11 mouse cellular contexts compared by ENCODE assay signal in genomic region chr7:144549904-144550566, GRCm38 (mm10). TPM values are rescaled to one million over a fixed set of nuclear protein-coding genes. Genes with fewer than 3 reads are reported as not detected.
A peak's percentile ranks its signal among the peaks of the same experiment; 100 is the strongest.
DNase-seq lines count a peak whose midpoint lies in the region; ATAC-seq and TF ChIP-seq lines count a peak whose summit lies in the region.
"Had no signal": no experiment of that assay in that cellular context is flagged by ENCODE, and none has a peak within 500 bp of the region (broad histone marks: within the 10 kb centered on the region; RNA-seq: fewer than 3 reads in every experiment).

No protein-coding gene starts in this region.

- no peak for TF ChIP-seq POLR2A in CH12.LX (IDR thresholded peaks at IDR 0.05; ENCODE audit: low read depth, low read length)

- TF ChIP-seq EP300 in CH12.LX (IDR thresholded peaks at IDR 0.05; ENCODE audit: low read length) = no peak

- H3K9me3 ChIP-seq in CH12.LX (replicated peaks; ENCODE audit: low read length) = no peaks in the 10 kb centered on the region
- no peaks in the 10 kb centered on the region for H3K9me3 ChIP-seq in liver, embryonic 12.5 days (replicated peaks)
- H3K9me3 ChIP-seq: embryonic facial prominence, embryonic 15.5 days; midbrain, embryonic 13.5 days; neural tube, embryonic 13.5 days had no signal

- WGBS in liver, embryonic 12.5 days (ENCODE audit: insufficient replicate concordance) = 100% methylated on average over 2 of the region's 2 CpGs

- DNase-seq in left cerebral cortex, adult 2 months (ENCODE audit: extremely low spot score in 1 of 2, low spot score in 2 of 2) = no peak
- DNase-seq in left cerebral cortex, postnatal 25 days (ENCODE audit: low spot score in 2 of 2) = no peak
- DNase-seq in CH12.LX (ENCODE audit: extremely low read depth) = no peak
- peak; percentile 96 for DNase-seq in brain, adult 2 months (ENCODE audit: low read depth, low spot score)
- DNase-seq in spleen, postnatal 14 days (ENCODE audit: low spot score in 2 of 2) = no peak
- DNase-seq in urinary bladder, postnatal 14 days (ENCODE audit: low spot score) = no peak
- DNase-seq: heart, adult 18-20 months had no signal

- dilution Hi-C loops in CH12.LX (cut with MboI; ENCODE audit: extremely low pct_ligation_motif_present, extremely low pct_unique_long_range_greater_than_20kb, low sequenced_read_pairs) = no loop called here

- peaks cover 11 to 36% of the 10 kb centered on the region in 2 experiments for H3K4me1 ChIP-seq in CH12.LX (ENCODE audit: control insufficient read depth in 1 of 2, insufficient read depth in 2 of 2)
- H3K4me1 ChIP-seq in liver, embryonic 12.5 days = peaks cover 59% of the 10 kb centered on the region

- no peak for ATAC-seq in liver, embryonic 12.5 days
- ATAC-seq: midbrain, embryonic 13.5 days had no signal

- no peak overlapping the region for H3K27ac ChIP-seq in left cerebral cortex, adult 2 months
- H3K27ac ChIP-seq in CH12.LX (ENCODE audit: insufficient read depth, low read depth) = no peak overlapping the region
- H3K27ac ChIP-seq in liver, embryonic 12.5 days = no peak overlapping the region
- H3K27ac ChIP-seq: embryonic facial prominence, embryonic 15.5 days; midbrain, embryonic 13.5 days; neural tube, embryonic 13.5 days had no signal

- intact Hi-C loops in left cerebral cortex, adult 2 months (cut with DNase I) = loop anchor here (10.0 kb wide), 2 partner anchors 335 to 725 kb away; partner anchors contain the start of genes Dhcr7 and Nadsyn1
- intact Hi-C loops in left cerebral cortex, postnatal 25 days (cut with DNase I) = no loop called here

- peak; percentile 23 for TF ChIP-seq RAD21 in CH12.LX (IDR thresholded peaks at IDR 0.05; ENCODE audit: low read depth, low read length)

- H3K9ac ChIP-seq in CH12.LX (ENCODE audit: insufficient read depth, low read depth) = no peak overlapping the region
- no peak overlapping the region for H3K9ac ChIP-seq in liver, embryonic 12.5 days
- H3K9ac ChIP-seq: midbrain, embryonic 13.5 days; neural tube, embryonic 13.5 days had no signal

- TF ChIP-seq CTCF in left cerebral cortex, adult 2 months (IDR thresholded peaks at IDR 0.05) = peak; percentile 20
- TF ChIP-seq CTCF in CH12.LX (conservative IDR thresholded peaks at IDR 0.05 in 1 of 2, IDR thresholded peaks at IDR 0.05 in 1 of 2; ENCODE audit: low read depth in 2 of 2, low read length in 2 of 2) = peak in 1 of 2 experiments; percentile 44; a peak in 2 of 4 replicates

- peaks cover 26% of the 10 kb centered on the region for H3K79me2 ChIP-seq in CH12.LX (replicated peaks; ENCODE audit: control insufficient read depth, extremely low read depth, insufficient read depth, poor library complexity, severe bottlenecking)

- in situ Hi-C loops in CH12.LX (cut with MboI; ENCODE audit: low pct_ligation_motif_present, low pct_unique_long_range_greater_than_20kb, low sequenced_read_pairs) = no loop called here

- no peak overlapping the region for H3K4me3 ChIP-seq in left cerebral cortex, adult 2 months
- no peak overlapping the region for H3K4me3 ChIP-seq in CH12.LX (replicated peaks in 1 of 3; ENCODE audit: low read depth in 2 of 3, low read length in 2 of 3, poor library complexity in 1 of 3)
- H3K4me3 ChIP-seq in liver, embryonic 12.5 days = no peak overlapping the region
- H3K4me3 ChIP-seq: embryonic facial prominence, embryonic 15.5 days; midbrain, embryonic 13.5 days; neural tube, embryonic 13.5 days had no signal

- no peak overlapping the region for H3K4me2 ChIP-seq in CH12.LX (ENCODE audit: insufficient read depth, low read depth, poor library complexity, severe bottlenecking)
- H3K4me2 ChIP-seq in liver, embryonic 12.5 days = 0 out of 2 replicates have a peak overlapping the region, but pooled peaks have one; percentile 19
- H3K4me2 ChIP-seq: embryonic facial prominence, embryonic 15.5 days; midbrain, embryonic 13.5 days; neural tube, embryonic 13.5 days had no signal

- H3K36me3 ChIP-seq in CH12.LX (replicated peaks in 1 of 2; ENCODE audit: control insufficient read depth in 1 of 2, insufficient read depth in 1 of 2, low read length in 1 of 2) = peaks cover 22 to 56% of the 10 kb centered on the region in 2 experiments
- peaks cover 62% of the 10 kb centered on the region for H3K36me3 ChIP-seq in liver, embryonic 12.5 days

- peaks cover 8% of the 10 kb centered on the region for H3K27me3 ChIP-seq in CH12.LX (replicated peaks)
- peaks cover under 1% of the 10 kb centered on the region; the same call in 1 of the 2 replicates for H3K27me3 ChIP-seq in liver, embryonic 12.5 days (replicated peaks)
- H3K27me3 ChIP-seq: embryonic facial prominence, embryonic 15.5 days had no signal

TF ChIP-seq in CH12.LX, 34 proteins besides CTCF, POLR2A, EP300 and RAD21:
- TF ChIP-seq SMC3 (IDR thresholded peaks at IDR 0.05; ENCODE audit: low read depth, low read length) = peak; percentile 25
- no peak for TF ChIP-seq MXI1 (IDR thresholded peaks at IDR 0.05; ENCODE audit: low read depth, low read length)

RNA-seq across cellular contexts. Expression of gene Ppfia1, which starts 3.5 kb away (rescaled TPM):
- 10 to 100 TPM; 35.9 to 37.3 TPM for total RNA-seq in left cerebral cortex, adult 2 months (2021)
- total RNA-seq in left cerebral cortex, postnatal 25 days (2021) = 10 to 100 TPM; 29.5 to 32.9 TPM
- total RNA-seq in CH12.LX (2012; rRNA removed) (29.3 and 33.5 TPM in 2 replicates), CH12.LX (2014; rRNA removed) (41.3 and 51.2 TPM in 2 replicates)
- 41.6 and 46.6 TPM in 2 replicates for polyA plus RNA-seq in CH12.LX (2012; ENCODE audit: insufficient read length, low read depth)
- 29.1 and 29.9 TPM in 2 replicates for polyA plus RNA-seq in liver, embryonic 12.5 days (2016; fragmentation: Nextera tagmentation; extraction: Ambion mirVana)

RNA-seq across cellular contexts. Expression of gene Fadd, which starts 32.2 kb away (rescaled TPM):
- total RNA-seq in left cerebral cortex, adult 2 months (2021) = 1 to 10 TPM; 2.1 to 2.3 TPM
- total RNA-seq in left cerebral cortex, postnatal 25 days (2021) = 1 to 10 TPM; 2.1 to 2.2 TPM
- total RNA-seq in CH12.LX (2012; rRNA removed) (4.5 and 5.5 TPM in 2 replicates), CH12.LX (2014; rRNA removed) (2.7 and 2.9 TPM in 2 replicates)
- polyA plus RNA-seq in CH12.LX (2012; ENCODE audit: insufficient read length, low read depth) = 7.0 and 7.2 TPM in 2 replicates
- polyA plus RNA-seq in liver, embryonic 12.5 days (2016; fragmentation: Nextera tagmentation; extraction: Ambion mirVana) = 7.7 and 8.0 TPM in 2 replicates
